9 mouse cellular contexts compared by ENCODE assay signal in the genomic region with DNA sequence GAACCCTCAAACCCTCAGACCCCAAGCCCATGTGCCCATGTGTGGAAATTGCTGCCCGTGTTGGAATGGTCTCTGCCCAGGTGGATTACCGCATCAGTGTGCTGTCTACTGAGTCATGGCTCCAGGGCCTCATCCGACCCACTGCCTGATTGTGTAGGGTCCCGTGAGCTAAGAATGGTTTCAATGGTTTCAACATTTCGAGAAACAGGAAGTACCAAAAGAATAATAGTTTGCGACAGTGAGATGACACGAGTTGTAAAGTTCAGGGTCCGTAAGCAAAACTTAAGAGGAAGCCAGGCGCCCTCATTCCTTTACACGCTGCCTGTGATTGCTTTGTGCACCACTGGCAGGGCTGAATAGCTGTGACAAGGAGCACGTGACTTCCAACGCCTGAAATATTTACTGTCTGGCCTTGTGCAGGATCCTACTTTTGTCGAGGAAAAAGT. TPM values are rescaled to one million over a fixed set of nuclear protein-coding genes. Genes with fewer than 3 reads are reported as not detected.
DNase-seq lines count a peak whose midpoint lies in the region; ATAC-seq lines count a peak whose summit lies in the region.
"Had no signal": no experiment of that assay in that cellular context is flagged by ENCODE, and none has a peak within 500 bp of the region (broad histone marks: within the 10 kb centered on the region; RNA-seq: fewer than 3 reads in every experiment).

No protein-coding gene starts in this region.

- 36% methylated on average over 13 of the region's 13 CpGs for WGBS in heart, embryonic 12.5 days

- ATAC-seq in heart, embryonic 12.5 days (ENCODE audit: insufficient number of reproducible peaks, low FRiP score), result peak; percentile 7; the same call in 1 of the 2 replicates
- ATAC-seq in hematopoietic stem cell, adult 5-6 weeks (replicated peaks in 1 of 2; ENCODE audit: insufficient read depth in 1 of 2, low FRiP score in 2 of 2, low TSS enrichment in 1 of 2, low read depth in 1 of 2, poor library complexity in 2 of 2, severe bottlenecking in 2 of 2), result peak; percentile 69 to 83

- peak overlapping the region; percentile 84 for H3K27ac ChIP-seq in heart, embryonic 12.5 days (ENCODE audit: poor library complexity, severe bottlenecking)

- peak overlapping the region; percentile 55 for H3K4me2 ChIP-seq in heart, embryonic 12.5 days

- intact Hi-C loops in heart, postnatal 25 days (cut with DNase I), result no loop called here

- peaks cover 30% of the 10 kb centered on the region for H3K27me3 ChIP-seq in heart, embryonic 12.5 days (replicated peaks)

- H3K36me3 ChIP-seq in heart, embryonic 12.5 days, result no peaks in the 10 kb centered on the region

- no peak for DNase-seq in heart, postnatal 25 days (ENCODE audit: low spot score)
- peak; percentile 62 for DNase-seq in R1 (ENCODE audit: low read depth, low spot score)
- peak; percentile 35 for DNase-seq in lung, postnatal 14 days
- DNase-seq in right cerebral cortex, adult 2 months (ENCODE audit: low spot score in 2 of 2), result no peak
- DNase-seq in urinary bladder, postnatal 4 days (ENCODE audit: low spot score in 2 of 2), result no peak
- no peak for DNase-seq in right cerebral cortex, postnatal 25 days

- H3K4me3 ChIP-seq in heart, embryonic 12.5 days, result no peak overlapping the region

- H3K9ac ChIP-seq in heart, embryonic 12.5 days, result no peak overlapping the region

- peaks cover 41% of the 10 kb centered on the region for H3K4me1 ChIP-seq in heart, embryonic 12.5 days (replicated peaks)

- no peaks in the 10 kb centered on the region for H3K9me3 ChIP-seq in heart, embryonic 12.5 days (replicated peaks)

RNA-seq across cellular contexts. Expression of gene Dgkz, which starts 3.5 kb away (rescaled TPM):
- polyA plus RNA-seq in heart, embryonic 12.5 days (2016; fragmentation: Nextera tagmentation; extraction: Ambion mirVana), result 43.8 and 48.8 TPM in 2 replicates
- 10 to 100 TPM; 37.7 to 46.9 TPM for total RNA-seq in heart, postnatal 25 days (2021)
- total RNA-seq in hematopoietic stem cell, adult 5-6 weeks (2017), result 78.3 and 145 TPM in 2 replicates

RNA-seq across cellular contexts. Expression of gene Gm9821, which starts 26.6 kb away (rescaled TPM):
- 3.2 and 4.0 TPM in 2 replicates for polyA plus RNA-seq in heart, embryonic 12.5 days (2016; fragmentation: Nextera tagmentation; extraction: Ambion mirVana)
- not detected for total RNA-seq in heart, postnatal 25 days (2021)
- total RNA-seq in hematopoietic stem cell, adult 5-6 weeks (2017), result 0.25 and 1.0 TPM in 2 replicates
- polyA plus RNA-seq: large intestine, adult 2 months had no signal

RNA-seq across cellular contexts. Expression of gene Mdk, which starts 40.0 kb away (rescaled TPM):
- 724 and 730 TPM in 2 replicates for polyA plus RNA-seq in heart, embryonic 12.5 days (2016; fragmentation: Nextera tagmentation; extraction: Ambion mirVana)
- 1 to 10 TPM; 4.4 TPM for total RNA-seq in heart, postnatal 25 days (2021)
- total RNA-seq in hematopoietic stem cell, adult 5-6 weeks (2017), result 2.0 TPM in 1 of 2 replicates, not detected in the other

RNA-seq across cellular contexts. Expression of gene Chrm4, which starts 45.1 kb away (rescaled TPM):
- polyA plus RNA-seq in heart, embryonic 12.5 days (2016; fragmentation: Nextera tagmentation; extraction: Ambion mirVana), result 0.15 TPM in 1 of 2 replicates, not detected in the other
- not detected for total RNA-seq in heart, postnatal 25 days (2021)
- total RNA-seq in hematopoietic stem cell, adult 5-6 weeks (2017), result 0.56 TPM in 1 of 2 replicates, not detected in the other

RNA-seq across cellular contexts. Expression of gene Creb3l1, which starts 52.2 kb away (rescaled TPM):
- 6.1 and 6.7 TPM in 2 replicates for polyA plus RNA-seq in heart, embryonic 12.5 days (2016; fragmentation: Nextera tagmentation; extraction: Ambion mirVana)
- 1 to 10 TPM; 4.5 to 6.8 TPM for total RNA-seq in heart, postnatal 25 days (2021)
- not detected in 2 replicates for total RNA-seq in hematopoietic stem cell, adult 5-6 weeks (2017)

Comparison
In these comparisons a context has a peak if more than half of its experiments do, and no peak if none do; other contexts are left out.
1. DNase-seq: peak in R1 (single experiment) and lung, postnatal 14 days (single experiment); none in heart, postnatal 25 days (single experiment), right cerebral cortex, adult 2 months (0 of 2), urinary bladder, postnatal 4 days (0 of 2) and right cerebral cortex, postnatal 25 days (single experiment).